Mouse (Mus musculus) urinary bladder, adult 2 months (tissue): ENCODE measurements around the gene Mllt3. TPM values are rescaled to one million over a fixed set of nuclear protein-coding genes. Genes with fewer than 3 reads are reported as not detected.
"Not testable (repeated sequence)": the region's sequence is repeated elsewhere in the genome, so short reads cannot be mapped to it uniquely, and the experiment has no call there.

Experiments used
- DNase-seq: peaks from one replicate; pipeline ENCODE4 v3.0.0; 2022; ENCODE audit warnings: low spot score
- polyA plus RNA-seq: library from polyadenylated mRNA; depleted of rRNA; stranded (reverse); fragments of >200 nt; gene quantifications from 2 replicates; pipeline ENCODE4 v1.2.3, GENCODE M21; 2012

Mllt3 gene
- polyA plus RNA-seq, 1 experiment, result 13.9 TPM

- DNase-seq, result no peak
Observed at GRCm38 (mm10) chr4:88012774-88013173, 20.4 kb downstream of the Mllt3 start.

- no peak for DNase-seq
Observed at GRCm38 (mm10) chr4:88011870-88012572, 21.1 kb downstream of the Mllt3 start.

- no peak for DNase-seq
Observed at GRCm38 (mm10) chr4:88010441-88010840, 22.7 kb downstream of the Mllt3 start.

- no peak for DNase-seq
Observed at GRCm38 (mm10) chr4:88005801-88006200, 27.4 kb downstream of the Mllt3 start.

- no peak for DNase-seq
Observed at GRCm38 (mm10) chr4:88003159-88003948, 29.8 kb downstream of the Mllt3 start.

- no peak for DNase-seq
Observed at GRCm38 (mm10) chr4:87991710-87992109, 41.5 kb downstream of the Mllt3 start.

GRCm38 (mm10) chr4:87990940-87991339 is 42.2 kb downstream of the Mllt3 start:
- no peak for DNase-seq

GRCm38 (mm10) chr4:87985281-87985680 is 47.9 kb downstream of the Mllt3 start:
- DNase-seq, result no peak

- no peak for DNase-seq
Observed at GRCm38 (mm10) chr4:87984589-87984988, 48.6 kb downstream of the Mllt3 start.

GRCm38 (mm10) chr4:87984091-87984490 is 49.1 kb downstream of the Mllt3 start:
- no peak for DNase-seq

- DNase-seq, result no peak
Observed at GRCm38 (mm10) chr4:87982578-87982977, 50.6 kb downstream of the Mllt3 start.

- no peak for DNase-seq
Observed at GRCm38 (mm10) chr4:87977820-87978448, 55.2 kb downstream of the Mllt3 start.

- no peak for DNase-seq
Observed at GRCm38 (mm10) chr4:87965836-87966235, 67.3 kb downstream of the Mllt3 start.

GRCm38 (mm10) chr4:87964890-87965289 is 68.3 kb downstream of the Mllt3 start:
- DNase-seq, result not testable (repeated sequence)

- DNase-seq, result no peak
Observed at GRCm38 (mm10) chr4:87963773-87964076, 69.4 kb downstream of the Mllt3 start.

GRCm38 (mm10) chr4:87963055-87963772 is 70.0 kb downstream of the Mllt3 start:
- no peak for DNase-seq

GRCm38 (mm10) chr4:87961872-87962271 is 71.3 kb downstream of the Mllt3 start:
- no peak for DNase-seq

GRCm38 (mm10) chr4:87957852-87958251 is 75.3 kb downstream of the Mllt3 start:
- DNase-seq, result no peak

GRCm38 (mm10) chr4:87957198-87957597 is 76.0 kb downstream of the Mllt3 start:
- DNase-seq, result no peak

- no peak for DNase-seq
Observed at GRCm38 (mm10) chr4:87955132-87955531, 78.0 kb downstream of the Mllt3 start.

GRCm38 (mm10) chr4:87954421-87955083 is 78.6 kb downstream of the Mllt3 start:
- no peak for DNase-seq

- DNase-seq, result no peak
Observed at GRCm38 (mm10) chr4:87953736-87954135, 79.4 kb downstream of the Mllt3 start.
